Mouse (Mus musculus) midbrain, embryonic 14.5 days (tissue): ENCODE results near the gene Csnk2a1. TPM values are rescaled to one million over a fixed set of nuclear protein-coding genes. Genes with fewer than 3 reads are reported as not detected.
A peak's percentile ranks its signal among the peaks of the same experiment; 100 is the strongest.
"Not testable (repeated sequence)": the region's sequence is repeated elsewhere in the genome, so short reads cannot be mapped to it uniquely, and the experiment has no call there.

ENCODE experiments used
- ATAC-seq: fragments of 200-750 bp; cut with Nextera tagmentation; 2 replicates; pipeline ENCODE4 v1.8.0; 2017; ENCODE audit warnings: moderate number of reproducible peaks, moderate library complexity; ENCODE audit not compliant: low FRiP score, low TSS enrichment
- DNase-seq: peaks from one replicate; pipeline ENCODE4 v3.0.0-alpha.2; 2015
- H3K27ac ChIP-seq: fragments of 300-500 bp; sonication (generic); replicated peaks from 2 replicates; pipeline ENCODE4 v1.5.1; 2014; ENCODE audit warnings: mild to moderate bottlenecking, low read depth, low read length, moderate library complexity
- H3K27me3 ChIP-seq: fragments of 300-500 bp; sonication (generic); 2 replicates; pipeline ENCODE4 v1.6.1; 2014; ENCODE audit warnings: low read length, control low read depth, mixed read lengths; ENCODE audit not compliant: control insufficient read depth, insufficient read depth
- H3K36me3 ChIP-seq: fragments of 300-500 bp; sonication (generic); 2 replicates; pipeline ENCODE4 v1.6.1; 2014; ENCODE audit warnings: low read length, control low read depth; ENCODE audit not compliant: control insufficient read depth, insufficient read depth
- H3K4me1 ChIP-seq: fragments of 300-500 bp; sonication (generic); 2 replicates; pipeline ENCODE4 v1.6.1; 2014; ENCODE audit warnings: mild to moderate bottlenecking, antibody characterized with exemption, low read length, control low read depth; ENCODE audit not compliant: control insufficient read depth, insufficient read depth
- H3K4me2 ChIP-seq: fragments of 300-500 bp; sonication (generic); 2 replicates; pipeline ENCODE4 v1.6.1; 2014; ENCODE audit warnings: mild to moderate bottlenecking, low read length, moderate library complexity
- H3K4me3 ChIP-seq: fragments of 300-500 bp; sonication (generic); replicated peaks from 2 replicates; pipeline ENCODE4 v1.5.1; 2014; ENCODE audit warnings: low read depth, low read length
- H3K9ac ChIP-seq: fragments of 300-500 bp; sonication (generic); replicated peaks from 2 replicates; pipeline ENCODE4 v1.6.1; 2014; ENCODE audit warnings: mild to moderate bottlenecking, low read length, moderate library complexity
- H3K9me3 ChIP-seq: fragments of 300-500 bp; sonication (generic); 2 replicates; pipeline ENCODE4 v1.6.1; 2016; ENCODE audit warnings: low read length, control low read depth, mixed read lengths; ENCODE audit not compliant: control insufficient read depth
- WGBS: fragments of 180-500 bp; shearing (Covaris S2); extraction: QIAGEN DNeasy Blood & Tissue Kit; methylation state at CpG from one replicate; pipeline ENCODE4 v1.1.7; 2014; 5-methylcytosine and 5-hydroxymethylcytosine counted together
- polyA plus RNA-seq: library from polyadenylated mRNA; unstranded; fragments of >200 nt; fragmentation: Nextera tagmentation; extraction: Ambion mirVana; gene quantifications from 2 replicates; pipeline ENCODE4 v1.2.1, GENCODE M21; 2014

The Csnk2a1 gene
- polyA plus RNA-seq, 1 experiment from 2014 or later: 164 TPM

- H3K4me2 ChIP-seq: no peak overlapping the region
- H3K4me3 ChIP-seq: no peak overlapping the region
- H3K4me1 ChIP-seq: no peaks in the 10 kb centered on the region
- H3K27ac ChIP-seq: no peak overlapping the region
- 74% methylated on average over 7 of the region's 7 CpGs for WGBS
- no peaks in the 10 kb centered on the region for H3K27me3 ChIP-seq
- no peak overlapping the region for H3K9ac ChIP-seq
- H3K9me3 ChIP-seq: no peaks in the 10 kb centered on the region
- H3K36me3 ChIP-seq: no peaks in the 10 kb centered on the region
- ATAC-seq (no peak), DNase-seq (no peak)
Measured at GRCm38 (mm10) chr2:152190161-152190560, 36.5 kb upstream of the Csnk2a1 start.

- H3K4me3 ChIP-seq: no peak overlapping the region
- no peaks in the 10 kb centered on the region for H3K9me3 ChIP-seq
- no peak overlapping the region for H3K27ac ChIP-seq
- H3K9ac ChIP-seq: no peak overlapping the region
- ATAC-seq (no peak), DNase-seq (no peak)
- H3K4me2 ChIP-seq: no peak overlapping the region
- no peaks in the 10 kb centered on the region for H3K36me3 ChIP-seq
- H3K4me1 ChIP-seq: no peaks in the 10 kb centered on the region
- H3K27me3 ChIP-seq: no peaks in the 10 kb centered on the region
- 77% methylated on average over 13 of the region's 13 CpGs for WGBS
Measured at GRCm38 (mm10) chr2:152192591-152193345, 33.9 kb upstream of the Csnk2a1 start.

- Histone ChIP-seq H3K9me3 (no peaks in the 10 kb centered on the region), H3K4me3 (no peak overlapping the region), H3K4me2 (no peak overlapping the region), H3K36me3 (no peaks in the 10 kb centered on the region), H3K27ac (no peak overlapping the region), H3K4me1 (no peaks in the 10 kb centered on the region), H3K9ac (no peak overlapping the region), H3K27me3 (no peaks in the 10 kb centered on the region)
- 79% methylated on average over 7 of the region's 7 CpGs for WGBS
- DNase-seq (no peak), ATAC-seq (no peak)
Measured at GRCm38 (mm10) chr2:152193346-152193710, 33.3 kb upstream of the Csnk2a1 start.

GRCm38 (mm10) chr2:152194586-152194985 is 32.1 kb upstream of the Csnk2a1 start:
- no peaks in the 10 kb centered on the region for H3K36me3 ChIP-seq
- H3K27ac ChIP-seq: no peak overlapping the region
- no peak for ATAC-seq
- H3K9ac ChIP-seq: no peak overlapping the region
- no peak overlapping the region for H3K4me3 ChIP-seq
- no peak overlapping the region for H3K4me2 ChIP-seq
- no peaks in the 10 kb centered on the region for H3K4me1 ChIP-seq
- WGBS: 93% methylated on average over 2 of the region's 2 CpGs
- no peak for DNase-seq
- H3K9me3 ChIP-seq: no peaks in the 10 kb centered on the region
- no peaks in the 10 kb centered on the region for H3K27me3 ChIP-seq

GRCm38 (mm10) chr2:152196896-152197295 is 29.7 kb upstream of the Csnk2a1 start:
- WGBS: 39% methylated on average over 3 of the region's 3 CpGs
- H3K9ac ChIP-seq: no peak overlapping the region
- DNase-seq (no peak), ATAC-seq (no peak)
- no peaks in the 10 kb centered on the region for H3K36me3 ChIP-seq
- H3K27me3 ChIP-seq: no peaks in the 10 kb centered on the region
- H3K4me2 ChIP-seq: no peak overlapping the region
- H3K27ac ChIP-seq: no peak overlapping the region
- no peak overlapping the region for H3K4me3 ChIP-seq
- no peaks in the 10 kb centered on the region for H3K9me3 ChIP-seq
- H3K4me1 ChIP-seq: no peaks in the 10 kb centered on the region

GRCm38 (mm10) chr2:152197301-152197712 is 29.3 kb upstream of the Csnk2a1 start:
- no peak overlapping the region for H3K27ac ChIP-seq
- ATAC-seq (peak; percentile 53; the same call in 1 of the 2 replicates), DNase-seq (peak; percentile 94)
- no peak overlapping the region for H3K9ac ChIP-seq
- H3K36me3 ChIP-seq: no peaks in the 10 kb centered on the region
- no peaks in the 10 kb centered on the region for H3K9me3 ChIP-seq
- H3K4me2 ChIP-seq: no peak overlapping the region
- H3K4me1 ChIP-seq: no peaks in the 10 kb centered on the region
- no peaks in the 10 kb centered on the region for H3K27me3 ChIP-seq
- WGBS: 44% methylated on average over 10 of the region's 10 CpGs
- H3K4me3 ChIP-seq: no peak overlapping the region

- not testable (repeated sequence) for H3K27ac ChIP-seq, H3K9me3 ChIP-seq, H3K4me2 ChIP-seq, H3K4me1 ChIP-seq, H3K27me3 ChIP-seq, ATAC-seq, DNase-seq, H3K9ac ChIP-seq, H3K36me3 ChIP-seq, H3K4me3 ChIP-seq
- 95% methylated on average over 7 of the region's 9 CpGs for WGBS
Measured at GRCm38 (mm10) chr2:152206139-152206538, 20.5 kb upstream of the Csnk2a1 start.

GRCm38 (mm10) chr2:152211871-152212270 is 14.8 kb upstream of the Csnk2a1 start:
- Histone ChIP-seq H3K9ac (no peak overlapping the region), H3K4me1 (no peaks in the 10 kb centered on the region), H3K4me3 (no peak overlapping the region), H3K27ac (no peak overlapping the region), H3K27me3 (no peaks in the 10 kb centered on the region), H3K9me3 (no peaks in the 10 kb centered on the region), H3K36me3 (no peaks in the 10 kb centered on the region), H3K4me2 (no peak overlapping the region)
- no peak for DNase-seq
- ATAC-seq: no peak
- WGBS: 86% methylated on average over 3 of the region's 3 CpGs

- H3K9ac ChIP-seq: no peak overlapping the region
- no peak overlapping the region for H3K4me2 ChIP-seq
- DNase-seq: no peak
- no peak overlapping the region for H3K4me3 ChIP-seq
- H3K9me3 ChIP-seq: no peaks in the 10 kb centered on the region
- H3K36me3 ChIP-seq: no peaks in the 10 kb centered on the region
- no peaks in the 10 kb centered on the region for H3K27me3 ChIP-seq
- 80% methylated on average over 1 of the region's 1 CpGs for WGBS
- ATAC-seq: no peak
- H3K27ac ChIP-seq: no peak overlapping the region
- no peaks in the 10 kb centered on the region for H3K4me1 ChIP-seq
Measured at GRCm38 (mm10) chr2:152216975-152217374, 9.7 kb upstream of the Csnk2a1 start.
